Mouse (Mus musculus): ENCODE measurements around the gene Rarres2. TPM values are rescaled to one million over a fixed set of nuclear protein-coding genes. Genes with fewer than 3 reads are reported as not detected.

Gene Rarres2
- polyA plus RNA-seq (2016; fragmentation: Nextera tagmentation; extraction: Ambion mirVana): 2.5 and 3.0 TPM in 2 replicates

DNA sequence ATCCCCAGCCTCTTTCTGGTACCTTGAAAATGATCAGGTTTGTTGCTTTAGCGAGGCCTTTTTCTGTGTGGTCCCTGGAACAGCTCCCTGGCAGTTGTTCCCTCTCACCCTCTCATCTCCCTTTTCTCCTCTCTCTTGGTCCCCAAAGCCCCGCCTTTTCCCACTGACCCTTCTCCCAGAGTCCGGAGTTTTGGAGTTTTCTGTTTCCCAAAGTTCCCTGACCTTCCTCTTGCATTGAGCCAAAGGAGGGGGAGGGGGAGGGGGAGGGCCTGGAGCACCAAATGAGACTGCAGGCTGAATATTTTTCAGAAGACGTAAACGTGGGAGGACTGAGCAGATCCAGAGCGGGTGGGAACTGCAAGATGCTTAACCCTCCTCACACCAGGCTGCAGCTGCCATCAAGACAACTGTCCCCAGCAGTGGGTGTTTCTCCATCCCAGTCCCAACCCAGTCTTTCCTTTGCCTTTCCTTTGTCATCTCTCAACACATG, at the start of gene Rarres2:
Rarres2 (minus strand) TSS at position 218 of the 490 bp plus-strand sequence.
- peaks cover 25% of the 10 kb centered on the region for H3K36me3 ChIP-seq (replicated peaks)
- H3K9me3 ChIP-seq: no peaks in the 10 kb centered on the region
- H3K27ac ChIP-seq (replicated peaks): peak within 1 kb of the TSS; percentile 40
- peaks cover 22% of the 10 kb centered on the region for H3K4me1 ChIP-seq
- H3K4me3 ChIP-seq: no peak within 1 kb of the TSS
- 30% methylated on average over 6 of the region's 6 CpGs for WGBS
- H3K27me3 ChIP-seq (replicated peaks; ENCODE audit: low read depth, poor library complexity, severe bottlenecking): no peaks in the 10 kb centered on the region
- DNase-seq (ENCODE audit: low spot score): peak; percentile 47

DNA sequence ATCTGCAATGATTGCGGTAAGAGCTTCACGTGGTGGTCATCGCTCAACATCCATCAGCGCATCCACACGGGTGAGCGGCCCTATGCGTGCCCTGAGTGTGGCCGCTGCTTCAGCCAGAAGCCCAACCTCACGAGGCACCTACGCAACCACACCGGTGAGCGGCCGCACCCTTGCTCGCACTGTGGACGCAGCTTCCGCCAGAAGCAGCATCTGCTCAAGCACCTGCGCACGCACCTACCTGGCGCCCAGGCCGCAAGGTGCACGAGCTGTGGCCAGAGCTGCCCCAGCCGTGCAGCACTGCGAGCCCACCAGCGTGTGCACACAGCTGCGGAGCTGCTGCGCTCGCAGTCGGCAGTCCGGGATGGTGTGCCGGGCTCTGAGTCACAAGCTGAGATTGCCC, 47.4 kb upstream of the Rarres2 start:
- peaks cover 50% of the 10 kb centered on the region for H3K36me3 ChIP-seq (replicated peaks)
- H3K27ac ChIP-seq (replicated peaks): no peak overlapping the region
- H3K27me3 ChIP-seq (replicated peaks; ENCODE audit: low read depth, poor library complexity, severe bottlenecking): no peaks in the 10 kb centered on the region
- 93% methylated on average over 30 of the region's 30 CpGs for WGBS
- DNase-seq (ENCODE audit: low spot score): no peak
- H3K9me3 ChIP-seq: no peaks in the 10 kb centered on the region
- H3K4me1 ChIP-seq: no peaks in the 10 kb centered on the region
- H3K4me3 ChIP-seq: no peak overlapping the region

DNA sequence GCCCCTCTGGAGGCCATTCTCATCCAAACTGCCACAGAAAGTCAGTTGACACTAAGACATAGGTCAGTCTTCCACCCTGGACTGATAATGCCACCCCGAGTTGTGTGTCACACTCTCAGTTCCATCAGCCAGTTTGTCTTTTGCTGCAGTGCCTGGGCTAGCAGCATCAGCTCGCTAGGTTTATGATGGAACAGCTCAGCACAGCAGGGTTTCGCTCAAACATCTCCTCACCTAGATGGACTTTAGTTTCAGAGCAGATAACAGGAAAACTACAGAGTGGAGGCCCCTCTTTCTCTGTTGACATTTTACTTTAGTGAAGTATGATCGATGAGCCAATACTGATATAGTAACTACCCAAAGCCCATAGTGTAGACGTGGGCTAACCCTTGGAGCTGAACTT, 42.2 kb upstream of the Rarres2 start:
- 91% methylated on average over 5 of the region's 5 CpGs for WGBS
- H3K4me1 ChIP-seq: no peaks in the 10 kb centered on the region
- H3K9me3 ChIP-seq: no peaks in the 10 kb centered on the region
- no peak overlapping the region for H3K4me3 ChIP-seq
- no peak for DNase-seq (ENCODE audit: low spot score)
- H3K27ac ChIP-seq (replicated peaks): no peak overlapping the region
- H3K27me3 ChIP-seq (replicated peaks; ENCODE audit: low read depth, poor library complexity, severe bottlenecking): no peaks in the 10 kb centered on the region
- peaks cover 56% of the 10 kb centered on the region for H3K36me3 ChIP-seq (replicated peaks)

DNA sequence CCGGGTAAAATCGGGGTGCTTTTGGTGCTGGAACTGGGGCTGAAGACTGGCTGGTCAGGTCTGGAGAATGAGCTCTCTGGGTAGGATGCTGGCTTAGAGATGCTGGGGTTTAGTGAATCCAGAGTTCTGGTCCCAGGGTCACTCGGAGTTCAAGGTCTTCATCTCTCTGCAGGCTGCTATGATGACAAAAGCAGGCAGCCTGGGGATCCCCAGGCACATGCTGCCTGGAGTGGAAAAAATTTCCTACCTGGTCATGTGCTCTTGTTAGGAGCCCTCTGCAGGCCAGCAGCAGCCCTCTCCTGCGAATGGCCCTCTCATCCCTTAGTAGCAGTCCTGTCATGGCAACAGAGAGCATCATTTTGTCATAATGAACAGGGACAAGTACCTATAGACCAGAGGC, 40.9 kb upstream of the Rarres2 start:
- Histone ChIP-seq H3K9me3 (no peaks in the 10 kb centered on the region), H3K27me3 (replicated peaks; ENCODE audit: low read depth, poor library complexity, severe bottlenecking) (no peaks in the 10 kb centered on the region), H3K27ac (replicated peaks) (no peak overlapping the region), H3K4me3 (no peak overlapping the region), H3K4me1 (no peaks in the 10 kb centered on the region), H3K36me3 (replicated peaks) (peaks cover 46% of the 10 kb centered on the region)
- no peak for DNase-seq (ENCODE audit: low spot score)
- WGBS: 88% methylated on average over 4 of the region's 4 CpGs

DNA sequence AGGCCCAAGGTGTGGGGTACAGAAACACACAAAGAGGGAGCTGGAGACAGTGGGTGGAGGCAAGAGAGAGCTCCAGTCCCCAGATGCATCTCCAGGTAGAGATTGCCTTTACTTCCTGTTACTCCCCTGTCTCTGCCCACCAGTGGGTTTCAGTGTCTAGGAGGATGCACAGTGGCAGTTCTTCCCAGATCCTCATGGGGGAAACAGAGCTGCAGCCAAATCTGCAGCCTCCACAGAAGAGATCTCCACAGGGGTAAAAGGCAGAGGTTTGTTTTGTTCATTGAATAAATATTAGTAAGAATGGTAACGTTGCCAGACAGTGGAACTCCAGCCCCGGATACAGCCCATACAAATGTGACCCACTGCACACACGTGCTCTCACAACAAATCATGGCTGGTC, 38.1 kb upstream of the Rarres2 start:
- WGBS: 86% methylated on average over 3 of the region's 3 CpGs

DNA sequence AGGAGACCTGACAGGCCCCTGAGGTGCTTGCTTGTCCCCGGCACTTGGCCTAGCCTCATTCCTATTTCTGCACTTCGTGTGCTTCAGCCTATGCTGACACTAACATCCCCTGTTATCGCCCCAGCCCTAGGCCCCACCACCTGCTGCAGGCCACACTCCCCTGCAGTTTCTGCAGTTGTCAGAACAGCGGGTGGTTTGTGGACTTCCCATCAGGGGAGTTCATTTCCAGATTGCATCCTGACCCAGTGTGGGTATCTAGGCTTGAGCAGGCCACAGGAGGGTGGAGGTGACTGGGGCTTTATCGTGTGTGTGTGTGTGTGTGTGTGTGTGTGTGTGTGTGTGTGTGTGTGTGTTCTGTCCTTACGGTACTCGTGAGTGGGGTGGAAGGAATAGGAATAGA, 36.9 kb upstream of the Rarres2 start:
- H3K36me3 ChIP-seq (replicated peaks): peaks cover 32% of the 10 kb centered on the region
- no peak for DNase-seq (ENCODE audit: low spot score)
- H3K27ac ChIP-seq (replicated peaks): no peak overlapping the region
- 60% methylated on average over 7 of the region's 7 CpGs for WGBS
- H3K9me3 ChIP-seq: no peaks in the 10 kb centered on the region
- no peaks in the 10 kb centered on the region for H3K4me1 ChIP-seq
- H3K4me3 ChIP-seq: no peak overlapping the region
- no peaks in the 10 kb centered on the region for H3K27me3 ChIP-seq (replicated peaks; ENCODE audit: low read depth, poor library complexity, severe bottlenecking)

More for the DNA sequence above, 38.1 kb upstream of the Rarres2 start:
- Histone ChIP-seq H3K4me3 (no peak overlapping the region), H3K27me3 (replicated peaks; ENCODE audit: low read depth, poor library complexity, severe bottlenecking) (no peaks in the 10 kb centered on the region), H3K9me3 (no peaks in the 10 kb centered on the region), H3K4me1 (no peaks in the 10 kb centered on the region), H3K27ac (replicated peaks) (no peak overlapping the region), H3K36me3 (replicated peaks) (peaks cover 36% of the 10 kb centered on the region)
- no peak for DNase-seq (ENCODE audit: low spot score)

DNA sequence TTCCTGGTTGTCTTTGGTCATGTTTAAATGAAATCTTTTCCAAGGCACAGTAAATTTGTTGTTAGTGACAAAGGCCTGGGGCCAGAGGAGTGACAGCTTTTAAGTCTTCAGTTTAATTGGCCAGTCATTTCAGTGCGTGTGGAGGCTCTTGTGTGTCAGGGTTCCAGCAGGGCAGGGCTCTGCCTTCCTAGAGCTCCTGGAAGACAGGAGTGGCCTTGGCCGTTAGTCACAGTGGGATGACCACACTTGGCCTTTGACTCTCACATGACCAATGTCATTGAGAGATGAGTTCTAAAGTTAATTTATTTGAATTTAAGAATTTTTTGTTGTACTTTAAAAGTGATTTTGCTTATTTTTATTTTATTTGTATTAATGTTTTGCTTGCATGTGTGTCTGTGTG, 35.5 kb upstream of the Rarres2 start:
- Histone ChIP-seq H3K4me1 (no peaks in the 10 kb centered on the region), H3K4me3 (no peak overlapping the region), H3K27me3 (replicated peaks; ENCODE audit: low read depth, poor library complexity, severe bottlenecking) (no peaks in the 10 kb centered on the region), H3K36me3 (replicated peaks) (peaks cover 19% of the 10 kb centered on the region), H3K9me3 (no peaks in the 10 kb centered on the region), H3K27ac (replicated peaks) (no peak overlapping the region)
- WGBS: 62% methylated on average over 2 of the region's 2 CpGs
- DNase-seq (ENCODE audit: low spot score): no peak

DNA sequence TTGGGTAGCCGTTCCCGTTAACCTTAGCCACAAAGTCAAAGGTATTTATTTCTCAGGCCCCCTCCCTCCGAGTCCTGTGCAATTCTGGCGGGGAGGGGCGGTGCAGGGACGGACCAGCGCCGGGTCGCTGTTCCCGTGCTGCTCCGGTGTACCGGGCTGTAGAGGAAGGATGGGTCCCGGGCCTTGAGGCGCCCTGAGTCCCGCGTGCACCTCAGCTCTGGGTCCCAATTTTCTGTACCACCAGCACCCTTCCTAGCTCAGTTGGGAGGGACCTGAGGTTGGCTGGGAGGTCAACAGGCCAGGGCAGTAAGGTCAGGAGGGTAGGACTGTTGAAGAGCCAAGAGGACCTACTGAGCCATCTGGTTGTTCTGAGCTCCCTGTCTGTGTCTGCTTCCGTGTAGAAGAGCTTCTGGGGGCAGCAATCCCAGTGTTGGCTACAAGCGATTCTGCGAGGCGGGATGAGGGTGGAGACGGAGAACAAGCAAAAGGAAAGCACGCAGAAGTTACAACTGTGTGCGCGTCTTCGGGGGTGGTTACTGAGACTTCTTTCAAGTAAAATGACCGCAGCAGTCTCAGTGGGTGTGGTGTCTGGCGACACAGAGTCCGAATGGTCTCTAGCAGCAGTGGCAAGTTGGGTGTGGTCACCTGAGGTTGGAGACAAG, 29.6 kb upstream of the Rarres2 start:
- no peak for DNase-seq (ENCODE audit: low spot score)
- 2% methylated on average over 28 of the region's 28 CpGs for WGBS
- Histone ChIP-seq H3K4me3 (peak overlapping the region; percentile 81), H3K36me3 (replicated peaks) (peaks cover 44% of the 10 kb centered on the region), H3K4me1 (peaks cover 20% of the 10 kb centered on the region), H3K9me3 (peaks cover 15% of the 10 kb centered on the region), H3K27ac (replicated peaks) (peak overlapping the region; percentile 95), H3K27me3 (replicated peaks; ENCODE audit: low read depth, poor library complexity, severe bottlenecking) (no peaks in the 10 kb centered on the region)

DNA sequence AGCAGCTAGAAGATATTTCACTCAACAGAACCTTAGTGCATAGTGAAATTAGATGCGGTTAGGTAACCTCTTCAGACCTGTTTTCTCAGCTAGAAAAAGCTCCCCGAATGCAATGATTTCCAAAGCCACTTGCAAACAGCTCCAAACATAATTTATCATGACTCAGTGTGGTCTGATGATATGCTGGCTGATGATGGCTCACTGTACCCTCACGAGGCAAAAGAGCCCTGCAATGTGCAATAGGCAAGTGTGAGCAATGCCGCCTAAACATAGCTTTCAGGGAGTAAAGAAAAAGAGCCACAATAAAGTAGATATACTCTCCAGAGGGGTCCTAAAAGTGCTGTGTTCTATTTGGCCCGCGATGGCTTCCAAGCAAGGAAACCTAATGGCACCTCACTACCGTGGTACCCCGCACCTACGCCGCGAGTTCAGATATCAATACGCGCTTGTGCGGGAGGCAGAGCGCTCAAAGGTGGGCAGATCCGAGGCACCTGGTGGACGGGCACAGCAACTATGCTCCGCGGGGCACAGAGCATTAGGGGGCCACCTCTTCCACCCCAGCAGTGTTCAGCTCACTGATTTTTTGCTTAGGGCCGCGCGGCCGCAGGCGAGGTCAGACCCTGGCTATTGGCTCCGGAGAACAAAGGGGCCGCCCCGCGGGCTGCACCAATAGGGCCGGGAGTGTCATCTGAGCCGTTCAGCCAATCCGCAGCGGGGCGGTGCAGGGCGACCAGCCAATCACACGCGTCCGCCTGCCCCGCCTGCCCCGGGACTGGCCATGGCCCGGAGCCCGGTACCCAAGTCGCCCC, 28.9 kb upstream of the Rarres2 start, which contains the start of gene Zfp775:
Zfp775 (plus strand) TSS at position 793 of the 809 bp plus-strand sequence.
- DNase-seq (ENCODE audit: low spot score): peak; percentile 98
- H3K36me3 ChIP-seq (replicated peaks): peaks cover 51% of the 10 kb centered on the region
- peak within 1 kb of the TSS; percentile 95 for H3K27ac ChIP-seq (replicated peaks)
- H3K9me3 ChIP-seq: peaks cover 22% of the 10 kb centered on the region
- no peaks in the 10 kb centered on the region for H3K27me3 ChIP-seq (replicated peaks; ENCODE audit: low read depth, poor library complexity, severe bottlenecking)
- 6% methylated on average over 42 of the region's 42 CpGs for WGBS
- peak within 1 kb of the TSS; percentile 81 for H3K4me3 ChIP-seq
- H3K4me1 ChIP-seq: peaks cover 20% of the 10 kb centered on the region

DNA sequence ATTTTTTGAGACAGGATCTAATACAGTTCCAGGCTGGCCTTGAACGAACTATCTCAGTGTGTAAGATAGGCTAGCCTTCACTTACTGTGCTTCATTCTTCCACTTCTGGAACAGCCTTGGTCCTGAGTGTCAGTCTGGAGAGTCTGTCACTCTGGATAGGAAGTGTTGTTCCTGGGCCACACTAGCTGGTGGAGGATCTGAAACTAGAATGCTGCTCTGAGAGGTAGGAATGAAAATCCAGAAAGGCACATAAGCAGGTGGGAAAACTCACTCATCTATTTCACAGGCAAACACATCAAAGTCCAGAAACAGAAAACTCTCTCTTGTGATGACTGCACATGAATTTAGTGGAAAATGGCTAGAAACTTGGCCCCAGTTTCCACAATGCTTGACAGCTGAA, 28.0 kb upstream of the Rarres2 start:
- H3K36me3 ChIP-seq (replicated peaks): peaks cover 60% of the 10 kb centered on the region
- DNase-seq (ENCODE audit: low spot score): no peak
- 81% methylated on average over 1 of the region's 1 CpGs for WGBS

DNA sequence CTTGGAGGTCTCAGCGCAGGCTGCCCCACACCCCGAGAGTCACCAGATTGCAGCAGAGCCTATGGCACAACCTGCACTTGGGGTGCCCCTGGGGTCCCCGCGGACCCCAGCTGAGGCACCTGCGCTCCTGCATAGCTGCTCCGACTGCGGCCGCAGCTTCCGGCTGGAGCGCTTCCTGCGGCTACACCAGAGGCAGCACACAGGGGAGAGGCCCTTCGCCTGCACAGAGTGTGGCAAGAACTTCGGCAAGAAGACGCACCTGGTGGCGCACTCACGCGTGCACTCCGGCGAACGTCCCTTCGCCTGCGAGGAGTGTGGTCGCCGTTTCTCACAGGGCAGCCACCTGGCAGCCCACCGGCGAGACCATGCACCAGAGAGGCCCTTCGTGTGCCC, 24.6 kb upstream of the Rarres2 start:
- Histone ChIP-seq H3K27me3 (replicated peaks; ENCODE audit: low read depth, poor library complexity, severe bottlenecking) (no peaks in the 10 kb centered on the region), H3K27ac (replicated peaks) (no peak overlapping the region), H3K4me3 (0 out of 2 replicates have a peak overlapping the region, but pooled peaks have one; percentile 9), H3K36me3 (replicated peaks) (peaks cover 62% of the 10 kb centered on the region), H3K4me1 (peaks cover 33% of the 10 kb centered on the region), H3K9me3 (peaks cover 34% of the 10 kb centered on the region)
- no peak for DNase-seq (ENCODE audit: low spot score)
- WGBS: 97% methylated on average over 27 of the region's 27 CpGs

More for the DNA sequence above, 28.0 kb upstream of the Rarres2 start:
- Histone ChIP-seq H3K27me3 (replicated peaks; ENCODE audit: low read depth, poor library complexity, severe bottlenecking) (no peaks in the 10 kb centered on the region), H3K4me1 (peaks cover 20% of the 10 kb centered on the region), H3K4me3 (no peak overlapping the region), H3K9me3 (peaks cover 31% of the 10 kb centered on the region), H3K27ac (replicated peaks) (no peak overlapping the region)

DNA sequence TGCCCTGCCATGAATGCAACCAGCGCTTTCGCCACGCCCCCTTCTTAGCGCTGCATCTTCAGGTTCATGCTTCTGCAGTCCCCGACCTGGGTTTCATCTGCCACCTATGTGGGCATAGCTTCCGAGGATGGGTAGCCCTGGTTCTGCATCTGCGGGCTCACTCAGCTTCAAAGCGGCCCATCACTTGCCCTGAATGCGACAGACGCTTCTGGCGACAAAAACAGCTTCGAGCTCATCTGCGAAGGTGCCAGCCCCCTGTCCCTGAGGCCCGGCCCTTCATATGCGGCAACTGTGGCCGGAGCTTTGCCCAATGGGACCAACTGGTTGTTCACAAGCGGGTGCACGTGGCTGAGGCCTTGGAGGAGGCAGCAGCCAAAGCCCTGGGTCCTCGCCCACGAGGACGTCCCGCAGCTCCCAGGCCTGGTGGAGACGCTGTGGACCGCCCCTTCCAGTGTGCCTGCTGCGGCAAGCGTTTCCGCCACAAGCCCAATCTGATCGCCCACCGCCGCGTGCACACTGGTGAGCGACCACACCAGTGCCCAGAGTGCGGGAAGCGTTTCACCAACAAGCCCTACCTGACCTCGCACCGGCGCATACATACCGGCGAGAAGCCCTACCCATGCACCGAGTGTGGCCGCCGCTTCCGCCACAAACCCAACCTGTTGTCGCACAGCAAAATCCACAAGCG, 24.1 kb upstream of the Rarres2 start:
- 94% methylated on average over 45 of the region's 45 CpGs for WGBS
- H3K4me1 ChIP-seq: peaks cover 30% of the 10 kb centered on the region
- no peak for DNase-seq (ENCODE audit: low spot score)
- H3K27ac ChIP-seq (replicated peaks): no peak overlapping the region
- H3K27me3 ChIP-seq (replicated peaks; ENCODE audit: low read depth, poor library complexity, severe bottlenecking): no peaks in the 10 kb centered on the region
- H3K36me3 ChIP-seq (replicated peaks): peaks cover 62% of the 10 kb centered on the region
- H3K4me3 ChIP-seq: 0 out of 2 replicates have a peak overlapping the region, but pooled peaks have one; percentile 9
- peaks cover 34% of the 10 kb centered on the region for H3K9me3 ChIP-seq

Measured in embryonic facial prominence, embryonic 10.5 days (tissue).